Mouse (Mus musculus) gastrocnemius, adult 2 months (tissue): ENCODE data around the gene Slc39a7. TPM values are rescaled to one million over a fixed set of nuclear protein-coding genes. Genes with fewer than 3 reads are reported as not detected.
A peak's percentile ranks its signal among the peaks of the same experiment; 100 is the strongest.
"Not testable (repeated sequence)": the region's sequence is repeated elsewhere in the genome, so short reads cannot be mapped to it uniquely, and the experiment has no call there.

Source experiments
- DNase-seq: peaks from one replicate; pipeline ENCODE4 v3.0.0; 2022
- H3K27ac ChIP-seq: fragments of 200-600 bp; 2 replicates; pipeline ENCODE4 v1.8.1; 2022; ENCODE audit warnings: mild to moderate bottlenecking
- H3K4me3 ChIP-seq: fragments of 200-600 bp; 2 replicates; pipeline ENCODE4 v1.8.1; 2022; ENCODE audit warnings: mild to moderate bottlenecking, moderate library complexity
- CTCF ChIP-seq: fragments of 200-600 bp; IDR thresholded peaks from 2 replicates; pipeline ENCODE4 v1.8.1; 2022; ENCODE audit warnings: antibody characterized with exemption, mild to moderate bottlenecking, moderate library complexity
- intact Hi-C: fragments of 180-260 bp; cut with DNase I; formaldehyde crosslinking; loops from one replicate; pipeline ENCODE4 v1.15.1; 2025
- total RNA-seq, 2 experiments: library from RNA; stranded (reverse); gene quantifications; 2 replicates each; pipeline ENCODE4 v1.2.3; 2021

The Slc39a7 gene
- total RNA-seq, 2 experiments from 2014 or later = 44.6 to 49.5 TPM

DNA sequence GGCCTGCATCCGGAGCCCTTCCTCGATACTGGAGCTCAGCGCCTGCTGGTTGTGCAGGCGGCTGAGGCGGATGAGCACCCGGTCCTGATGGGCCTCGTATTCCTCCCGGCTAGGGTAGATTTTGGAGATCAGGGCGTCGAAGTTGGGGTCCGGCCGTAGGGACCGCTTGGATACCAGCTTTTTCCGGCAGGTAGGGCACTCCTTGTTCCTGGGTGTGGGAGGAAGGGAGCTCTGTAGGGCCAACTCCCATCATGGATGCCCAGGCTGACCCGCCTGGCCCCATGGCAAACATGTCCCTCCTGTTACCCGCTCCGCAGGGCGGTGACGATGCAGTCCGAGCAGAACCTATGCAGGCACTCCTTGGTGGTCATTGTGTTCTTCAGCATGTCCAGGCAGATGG, 8.5 kb downstream of the Slc39a7 start:
- no peak overlapping the region for H3K4me3 ChIP-seq
- DNase-seq = no peak
- H3K27ac ChIP-seq = no peak overlapping the region
- intact Hi-C loops = loop anchor here (5.0 kb wide), 1 partner anchor 66 kb away; the partner anchor contains the start of genes Rps18 and Vps52
- TF ChIP-seq CTCF = no peak

DNA sequence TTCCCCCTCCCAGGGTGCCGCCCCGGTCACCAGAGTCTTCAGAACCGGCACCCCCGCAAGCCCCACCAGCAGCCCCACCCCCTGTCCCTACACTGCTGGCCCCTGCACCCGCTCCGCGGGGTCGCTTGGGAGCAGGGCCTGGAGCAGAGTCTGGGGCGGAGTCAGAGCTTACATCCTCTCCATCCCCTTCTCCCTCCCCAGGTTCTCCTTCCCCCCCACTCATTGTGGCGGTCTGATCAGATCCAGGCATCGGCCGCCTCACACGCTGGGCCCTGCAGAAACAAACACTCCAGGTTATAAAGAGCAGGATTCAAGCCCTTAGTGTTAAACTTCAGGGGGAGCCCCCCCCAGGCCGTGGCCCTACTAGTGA, 9.1 kb downstream of the Slc39a7 start:
- intact Hi-C loops = loop anchor here (5.0 kb wide), 1 partner anchor 65 kb away; the partner anchor contains the start of genes Rps18 and Vps52
- peak; percentile 31 for DNase-seq
- no peak for TF ChIP-seq CTCF
- Histone ChIP-seq H3K4me3 (no peak overlapping the region), H3K27ac (no peak overlapping the region)

DNA sequence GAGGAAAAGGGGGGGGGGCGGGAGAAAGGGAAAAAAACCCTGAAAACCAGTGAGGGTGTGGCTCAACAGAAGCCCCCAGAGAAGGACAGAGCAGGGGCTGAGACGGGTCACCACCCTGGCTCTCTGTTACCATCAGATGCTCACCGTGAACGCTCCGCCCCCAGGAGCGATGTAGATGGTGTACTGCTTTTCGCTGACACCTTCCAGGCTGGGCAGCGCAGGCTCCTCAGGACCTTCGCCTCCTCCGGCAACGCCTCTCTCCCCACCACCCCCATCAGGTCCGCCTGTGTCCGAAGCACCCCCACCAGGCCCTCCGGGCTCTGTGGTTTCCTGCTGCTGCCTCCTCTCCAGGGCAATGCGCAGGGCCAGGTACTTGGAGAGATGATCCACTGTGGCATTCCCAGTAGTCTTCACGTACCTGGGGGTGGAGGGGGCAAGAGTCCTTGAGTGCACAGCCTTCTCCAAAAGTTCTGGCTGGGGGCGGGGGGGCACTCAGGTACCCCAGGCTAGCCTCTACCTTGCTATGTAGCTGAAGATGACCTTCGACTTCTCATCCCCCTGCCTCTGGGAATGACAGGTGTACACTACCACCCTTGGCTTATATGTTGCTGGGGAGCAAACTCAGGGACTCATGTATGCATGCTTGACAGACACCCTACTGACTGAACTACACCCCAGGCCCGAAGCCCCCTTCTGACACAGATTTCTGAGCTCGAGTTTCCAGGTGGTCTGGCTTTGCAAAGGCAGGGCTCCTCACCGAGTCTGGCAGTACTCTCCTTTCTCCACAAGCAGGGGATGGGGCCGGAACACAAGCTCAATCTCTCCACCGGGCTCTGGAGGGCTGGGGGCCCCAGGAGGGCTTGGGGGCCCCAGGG, 9.7 kb downstream of the Slc39a7 start:
- DNase-seq = peak; percentile 26
- intact Hi-C loops = loop anchor here (5.0 kb wide), 1 partner anchor 64 kb away; the partner anchor contains the start of genes Rps18 and Vps52

GRCm38 (mm10) chr17:34013436-34013835, 18.0 kb downstream of the Slc39a7 start:
- intact Hi-C loops = no loop called here
- no peak for DNase-seq
- no peak overlapping the region for H3K4me3 ChIP-seq
- H3K27ac ChIP-seq = no peak overlapping the region
- no peak for TF ChIP-seq CTCF

More for the DNA sequence above, 9.7 kb downstream of the Slc39a7 start:
- TF ChIP-seq CTCF = no peak
- Histone ChIP-seq H3K27ac (no peak overlapping the region), H3K4me3 (no peak overlapping the region)

DNA sequence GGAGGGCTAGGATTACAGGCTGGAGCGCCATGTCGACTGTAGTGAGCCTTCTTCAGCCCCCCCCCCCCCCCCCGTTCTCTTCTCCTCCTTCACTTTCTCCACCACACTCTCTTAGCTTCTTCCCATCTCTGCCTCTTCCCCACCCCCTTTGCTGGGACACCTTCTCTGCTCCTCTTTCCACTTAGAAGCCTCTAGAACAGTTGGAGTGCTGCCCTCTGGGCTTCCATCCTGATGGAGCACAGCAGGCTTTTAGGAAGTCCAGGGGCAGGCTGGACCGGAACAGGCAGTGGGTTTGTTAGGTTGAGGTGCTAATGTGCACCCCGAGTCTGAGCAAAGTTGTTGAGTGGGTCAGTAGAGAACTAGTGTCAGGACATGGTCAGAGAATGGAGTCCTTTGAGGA, 21.3 kb downstream of the Slc39a7 start:
- Histone ChIP-seq H3K4me3 (no peak overlapping the region), H3K27ac (no peak overlapping the region)
- DNase-seq = no peak
- intact Hi-C loops = no loop called here
- no peak for TF ChIP-seq CTCF

DNA sequence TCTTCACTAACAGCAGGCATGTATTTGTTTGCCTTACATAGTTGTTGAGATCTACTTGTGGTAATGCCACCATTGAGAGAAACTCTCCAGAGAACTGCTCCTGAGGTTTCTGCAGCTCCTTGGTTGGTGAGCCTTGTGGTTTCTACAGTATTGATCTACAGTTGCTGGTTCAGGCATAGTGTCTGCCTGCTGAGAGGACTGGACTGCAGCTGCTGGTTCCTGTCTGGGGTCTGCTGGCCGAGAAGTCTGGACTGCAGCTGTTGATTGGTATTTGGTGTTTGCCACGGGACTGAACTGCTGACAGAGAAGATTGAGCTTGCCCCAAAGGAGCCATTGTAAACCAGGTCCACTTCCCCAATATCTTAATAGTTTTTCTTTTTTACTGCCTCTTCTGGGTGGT, 24.9 kb downstream of the Slc39a7 start:
- intact Hi-C loops = loop anchor here (5.0 kb wide), 1 partner anchor 1286 kb away; no protein-coding TSS in a partner anchor
- no peak for TF ChIP-seq CTCF
- DNase-seq = no peak
- no peak overlapping the region for H3K27ac ChIP-seq
- H3K4me3 ChIP-seq = no peak overlapping the region

- peak; percentile 40 for DNase-seq
- H3K27ac ChIP-seq = no peak overlapping the region
- intact Hi-C loops = no loop called here
- no peak overlapping the region for H3K4me3 ChIP-seq
- peak; percentile 71 for TF ChIP-seq CTCF
These were observed 28.1 kb downstream of the Slc39a7 start for GRCm38 (mm10) chr17:34003426-34003825.

DNA sequence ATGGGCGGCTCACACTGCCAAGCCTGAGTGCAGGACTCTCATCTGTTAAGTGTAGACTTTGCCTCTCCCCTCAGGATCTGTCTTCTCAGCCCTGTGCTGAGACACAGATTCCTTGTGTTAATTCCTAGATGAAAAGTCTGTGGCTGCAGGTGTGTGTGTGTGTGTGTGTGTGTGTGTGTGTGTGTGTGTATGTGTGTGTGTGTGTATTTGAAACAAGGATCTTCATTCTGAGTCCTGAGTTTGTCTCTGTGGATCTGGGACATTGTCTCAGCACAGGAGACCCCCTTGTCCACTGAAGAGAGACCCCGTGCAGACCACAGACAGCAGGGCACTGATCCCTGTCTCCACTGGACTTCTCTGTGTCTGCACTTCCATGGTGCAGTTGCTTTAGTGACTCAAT, 30.7 kb downstream of the Slc39a7 start:
- peak overlapping the region; percentile 72; the same call in 1 of the 2 replicates for H3K27ac ChIP-seq
- intact Hi-C loops, DNase-seq: not testable (repeated sequence)
- peak overlapping the region; percentile 89 for H3K4me3 ChIP-seq

DNA sequence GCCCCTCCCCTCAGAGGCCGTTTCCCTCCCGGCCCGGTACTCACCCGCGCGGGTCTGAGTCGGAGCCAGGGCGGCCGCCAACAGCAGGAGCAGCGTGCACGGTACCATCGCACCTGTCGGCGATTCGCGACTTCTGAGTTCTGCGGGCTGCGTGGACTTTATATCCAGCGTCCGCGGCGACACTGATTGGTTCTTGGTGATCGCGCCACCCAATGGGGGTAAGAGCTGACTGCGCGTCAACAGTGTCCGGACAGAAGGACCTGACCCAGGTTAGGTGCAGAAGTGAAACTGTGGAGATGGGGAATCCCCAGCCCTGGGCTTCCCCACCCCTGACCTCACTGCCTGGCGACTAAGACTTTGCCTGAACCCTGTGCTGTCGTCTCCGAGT, 31.3 kb downstream of the Slc39a7 start, which contains the start of gene H2-K1:
Gene H2-K1 (minus strand): TSS at position 198 of the 388 bp plus-strand sequence.
- intact Hi-C loops = no loop called here
- DNase-seq = peak; percentile 93
- TF ChIP-seq CTCF = no peak
- H3K27ac ChIP-seq = peak within 1 kb of the TSS; percentile 83
- peak within 1 kb of the TSS; percentile 89 for H3K4me3 ChIP-seq

GRCm38 (mm10) chr17:33999341-34000149, 31.9 kb downstream of the Slc39a7 start:
- peak overlapping the region; percentile 89 for H3K4me3 ChIP-seq
- intact Hi-C loops = no loop called here
- peak overlapping the region; percentile 83 for H3K27ac ChIP-seq
- DNase-seq = peak; percentile 51
- no peak for TF ChIP-seq CTCF

- intact Hi-C loops = not testable (repeated sequence)
These were observed 32.8 kb downstream of the Slc39a7 start for GRCm38 (mm10) chr17:33998697-33999096.

DNA sequence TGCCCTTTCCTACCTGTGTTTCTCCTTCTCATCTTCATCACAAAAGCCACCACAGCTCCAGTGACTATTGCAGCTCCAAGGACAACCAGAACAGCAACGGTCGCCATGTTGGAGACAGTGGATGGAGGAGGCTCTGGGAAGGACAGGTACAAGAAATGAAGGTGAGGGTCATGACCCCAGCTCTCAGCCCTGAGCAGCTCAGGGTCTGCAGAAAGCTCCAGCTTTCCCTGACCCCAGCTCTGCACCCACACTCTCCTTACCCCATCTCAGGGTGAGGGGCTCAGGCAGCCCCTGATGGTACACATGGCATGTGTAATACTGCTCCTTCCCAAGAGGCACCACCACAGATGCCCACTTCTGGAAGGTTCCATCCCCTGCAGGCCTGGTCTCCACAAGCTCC, 34.5 kb downstream of the Slc39a7 start:
- DNase-seq, intact Hi-C loops, H3K27ac ChIP-seq, H3K4me3 ChIP-seq: not testable (repeated sequence)

More at GRCm38 (mm10) chr17:33998697-33999096, 32.8 kb downstream of the Slc39a7 start:
- DNase-seq, H3K27ac ChIP-seq: not testable (repeated sequence)
- peak overlapping the region; percentile 89 for H3K4me3 ChIP-seq

- no peak for DNase-seq
- H3K27ac ChIP-seq = no peak overlapping the region
- no peak for TF ChIP-seq CTCF
- H3K4me3 ChIP-seq = no peak overlapping the region
- intact Hi-C loops = loop anchor here (1.0 kb wide), 1 partner anchor 1273 kb away; no protein-coding TSS in a partner anchor
These were observed 35.8 kb downstream of the Slc39a7 start for GRCm38 (mm10) chr17:33995651-33996050.
